Mouse (Mus musculus): ENCODE measurements at regions not wholly inside any gene's neighbourhood (a gene's known extent, or its start where the extent isn't known, plus 50 kb on each side); places are given as distances from the start of the nearest gene placed in this dataset.

- ChIA-PET POLR2A (no interaction called here), CTCF (interaction anchor here in 2 of 4 experiments (0.6 to 1.0 kb wide), 2 partner anchors 326 to 536 kb away, joined by 3 read pairs; no protein-coding TSS in a partner anchor)
These were observed 156.8 kb upstream of the Arrdc4 start for GRCm38 (mm10) chr7:68905793-68906192.

DNA sequence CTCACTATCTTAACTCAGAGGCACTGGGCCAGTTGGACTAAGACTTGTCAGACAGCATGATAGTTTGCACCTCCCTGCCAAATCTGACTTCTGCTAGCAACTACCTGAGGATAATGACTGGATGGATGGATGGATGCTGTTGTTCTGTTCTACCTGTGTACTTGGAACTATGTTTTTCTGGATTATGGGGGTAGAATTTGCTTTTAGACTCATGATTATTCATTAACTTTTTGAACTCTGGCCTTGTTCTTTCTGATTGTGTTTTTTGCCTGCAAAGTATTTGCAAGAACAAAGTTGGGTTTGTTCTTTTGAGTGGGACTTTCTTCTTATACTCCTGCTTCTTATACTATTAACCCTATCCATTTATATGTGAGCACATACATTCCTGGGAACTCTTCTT, 137.1 kb upstream of the Arrdc4 start:
- POLR2A ChIA-PET: no interaction called here
- CTCF ChIA-PET: no interaction called here

GRCm38 (mm10) chr7:68873008-68873407, 124.0 kb upstream of the Arrdc4 start:
- ChIA-PET CTCF (no interaction called here), POLR2A (no interaction called here)

- ChIA-PET CTCF (interaction anchor here in 1 of 4 experiments (0.5 kb wide), 1 partner anchor 954 kb away, joined by 3 read pairs; no protein-coding TSS in a partner anchor), POLR2A (no interaction called here)
These were observed 115.4 kb upstream of the Arrdc4 start for GRCm38 (mm10) chr7:68864322-68865031.

- ChIA-PET POLR2A (no interaction called here), CTCF (no interaction called here)
These were observed 109.6 kb upstream of the Arrdc4 start for GRCm38 (mm10) chr7:68858471-68859210.

- CTCF ChIA-PET: interaction anchor here in 1 of 4 experiments (0.8 kb wide), 1 partner anchor 17 kb away, joined by 4 read pairs; no protein-coding TSS in a partner anchor
- POLR2A ChIA-PET: no interaction called here
These were observed 103.0 kb upstream of the Arrdc4 start for GRCm38 (mm10) chr7:68851981-68852575.

- POLR2A ChIA-PET: no interaction called here
- CTCF ChIA-PET: no interaction called here
These were observed 95.6 kb upstream of the Arrdc4 start for GRCm38 (mm10) chr7:68844606-68845005.

DNA sequence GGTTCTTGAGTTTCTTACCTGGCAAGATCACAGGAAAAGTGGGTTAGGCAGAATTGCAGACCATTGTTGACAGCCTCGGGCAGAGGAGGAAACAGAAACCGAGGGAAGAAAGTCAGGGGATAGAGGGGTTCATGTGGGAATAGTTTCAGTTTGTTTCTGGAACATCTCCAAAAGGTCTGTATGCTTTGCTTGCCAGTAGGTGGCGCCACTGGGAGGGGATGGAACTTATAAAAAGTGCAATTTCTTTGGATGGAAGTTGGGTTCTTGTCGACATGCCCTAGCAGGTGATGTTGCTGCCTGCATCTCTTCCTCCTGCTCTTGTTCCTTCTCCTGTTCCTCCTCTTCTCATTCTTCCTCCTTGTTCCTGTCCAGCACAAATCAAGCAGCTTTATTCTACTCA, 94.3 kb upstream of the Arrdc4 start:
- ChIA-PET POLR2A (no interaction called here), CTCF (no interaction called here)

DNA sequence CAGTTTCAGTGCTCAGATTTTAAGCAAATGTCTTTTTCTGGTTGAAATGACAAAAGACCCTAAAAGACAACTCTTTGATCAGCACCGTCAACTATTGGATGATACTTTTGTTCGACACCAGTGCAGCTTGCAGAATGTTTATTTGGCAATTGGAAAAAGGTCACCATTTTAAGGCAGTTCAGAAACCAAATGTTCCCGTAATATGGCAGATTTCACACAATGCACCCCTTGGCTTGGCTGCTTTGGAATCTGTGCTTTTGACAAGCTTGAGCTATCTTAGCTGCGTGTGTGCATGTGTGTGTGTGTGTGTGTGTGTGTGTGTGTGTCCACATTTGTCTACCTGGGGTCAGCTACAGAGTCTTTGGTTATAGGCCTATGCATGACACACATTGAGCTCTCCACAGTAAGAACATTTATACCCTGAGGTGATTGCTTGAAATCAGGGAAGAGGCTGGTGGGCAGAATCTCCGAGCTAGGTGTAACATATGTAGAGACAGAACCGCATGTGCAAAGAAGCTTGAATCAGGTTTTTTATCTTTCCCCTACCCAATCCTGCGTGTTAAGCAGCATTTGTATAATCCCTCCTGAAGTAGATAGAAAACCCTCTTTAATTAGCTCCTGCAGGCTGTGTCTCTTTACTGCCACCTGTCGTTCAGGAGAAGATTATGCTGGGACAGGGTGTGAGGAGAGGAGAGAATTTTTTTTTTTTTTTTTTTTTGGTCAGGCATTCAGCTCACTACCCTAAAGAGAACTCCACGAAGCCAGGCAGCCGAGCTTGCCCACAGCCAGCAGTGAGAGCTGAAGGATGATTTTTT, 85.1 kb upstream of the Arrdc4 start:
- CTCF ChIA-PET: interaction anchor here (0.5 to 1.9 kb wide), 48 partner anchors 8 to 1852 kb away, joined by 3 to 20 read pairs (median 4); no protein-coding TSS in a partner anchor
- POLR2A ChIA-PET: interaction anchor here in 2 of 4 experiments (0.6 to 0.7 kb wide), 3 partner anchors 17 to 1117 kb away, joined by 3 to 6 read pairs (median 4); no protein-coding TSS in a partner anchor

DNA sequence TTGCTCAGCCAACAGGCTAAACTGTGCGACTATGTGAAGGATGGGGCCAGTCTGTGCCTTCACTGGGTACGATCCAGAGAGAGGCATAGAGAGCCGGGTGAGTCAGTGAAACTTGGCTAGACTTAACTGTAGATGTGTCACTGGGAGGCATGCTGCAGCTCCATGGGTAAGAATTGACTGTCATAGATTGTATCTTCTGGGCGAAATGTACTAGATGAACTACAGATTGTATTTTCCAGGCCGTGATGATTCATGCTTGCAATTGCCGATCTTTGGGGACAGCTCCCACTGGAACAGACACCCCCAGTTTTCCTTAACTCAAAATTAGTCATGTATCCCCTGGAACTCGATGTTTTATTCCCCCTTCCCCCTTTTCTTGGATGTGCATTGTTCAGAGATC, 84.5 kb upstream of the Arrdc4 start:
- POLR2A ChIA-PET: no interaction called here
- CTCF ChIA-PET: interaction anchor here in 3 of 4 experiments (0.6 to 1.9 kb wide), 9 partner anchors 8 to 423 kb away, joined by 3 to 11 read pairs (median 5); no protein-coding TSS in a partner anchor

DNA sequence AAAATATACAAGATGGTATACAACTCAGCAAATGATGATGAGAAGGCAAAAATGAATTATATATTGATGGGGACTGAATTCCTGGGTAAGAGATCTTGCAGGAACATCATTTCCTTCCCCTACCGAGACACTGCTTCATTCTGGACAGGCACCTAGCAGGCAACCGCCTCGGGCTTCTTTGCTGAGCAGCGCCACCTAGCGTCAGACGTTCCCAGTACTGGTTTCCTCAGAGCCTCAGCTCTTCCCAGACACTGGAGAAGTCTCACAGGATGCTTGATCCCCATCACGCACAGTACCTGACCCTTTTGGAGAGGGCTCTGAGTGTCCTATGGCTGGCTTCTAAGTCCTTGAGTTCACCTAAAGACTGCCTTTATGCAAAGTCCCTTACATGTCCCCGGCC, 80.8 kb upstream of the Arrdc4 start:
- CTCF ChIA-PET: interaction anchor here (0.5 to 1.6 kb wide), 21 partner anchors 9 to 1148 kb away, joined by 3 to 11 read pairs (median 3); no protein-coding TSS in a partner anchor
- POLR2A ChIA-PET: no interaction called here

- ChIA-PET CTCF (interaction anchor here (0.6 to 1.6 kb wide), 8 partner anchors 10 to 346 kb away, joined by 3 to 11 read pairs (median 6); no protein-coding TSS in a partner anchor), POLR2A (no interaction called here)
These were observed 75.4 kb upstream of the Arrdc4 start for GRCm38 (mm10) chr7:68824399-68824798.

- ChIA-PET CTCF (interaction anchor here (0.6 to 1.6 kb wide), 8 partner anchors 10 to 345 kb away, joined by 3 to 11 read pairs (median 5); no protein-coding TSS in a partner anchor), POLR2A (no interaction called here)
These were observed 74.6 kb upstream of the Arrdc4 start for GRCm38 (mm10) chr7:68823646-68824045.

GRCm38 (mm10) chr7:68823189-68823588, 74.1 kb upstream of the Arrdc4 start:
- POLR2A ChIA-PET: no interaction called here
- CTCF ChIA-PET: interaction anchor here (0.7 to 1.6 kb wide), 7 partner anchors 11 to 244 kb away, joined by 3 to 11 read pairs (median 6); no protein-coding TSS in a partner anchor

DNA sequence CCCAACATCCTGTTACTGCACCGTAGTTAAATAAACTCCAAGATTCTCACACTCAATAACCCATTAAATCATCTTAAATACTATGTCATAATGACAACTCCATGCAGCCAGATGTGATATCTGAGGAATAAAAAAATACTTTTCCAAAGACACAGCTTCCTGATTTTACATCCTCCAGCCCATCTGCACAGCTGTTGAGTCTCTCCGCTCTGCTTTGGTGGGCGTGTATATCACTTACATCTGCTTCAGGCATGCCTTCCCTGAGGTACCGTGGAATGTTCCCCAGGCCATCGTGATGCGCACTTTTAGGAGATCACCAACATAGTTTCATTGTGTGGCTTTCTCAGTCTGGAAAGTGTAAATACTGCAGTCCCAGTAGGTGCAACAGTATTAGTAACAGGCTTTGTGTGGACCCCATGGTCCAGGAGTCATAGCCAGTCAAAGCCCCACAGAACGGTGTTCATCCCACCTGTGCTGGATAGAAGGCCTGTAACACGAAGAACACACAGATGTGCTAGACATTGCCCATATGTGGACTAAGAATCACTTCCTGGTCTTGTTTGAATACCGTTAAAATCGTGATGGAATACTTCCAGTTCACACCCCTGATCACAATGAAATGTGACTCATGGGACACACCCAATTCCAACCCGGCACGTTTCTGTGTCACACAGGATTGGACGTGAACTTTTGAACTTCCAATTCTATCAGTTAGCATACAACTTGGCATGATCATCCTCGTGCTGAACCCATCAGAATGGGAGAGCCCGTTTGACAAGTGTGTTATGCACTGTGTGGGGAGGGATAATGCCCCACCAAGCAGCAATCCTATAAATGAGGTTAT, 66.0 kb upstream of the Arrdc4 start:
- ChIA-PET POLR2A (no interaction called here), CTCF (no interaction called here)

GRCm38 (mm10) chr7:68809782-68810181, 60.7 kb upstream of the Arrdc4 start:
- POLR2A ChIA-PET: no interaction called here
- CTCF ChIA-PET: no interaction called here

All from embryonic stem cell, embryonic (primary cell).